Mouse (Mus musculus) gastrocnemius, adult 2 months (tissue): ENCODE data around the gene Inf2. TPM values are rescaled to one million over a fixed set of nuclear protein-coding genes. Genes with fewer than 3 reads are reported as not detected.

ENCODE experiments used
- DNase-seq: peaks from one replicate; pipeline ENCODE4 v3.0.0; 2022
- H3K27ac ChIP-seq: fragments of 200-600 bp; 2 replicates; pipeline ENCODE4 v1.8.1; 2022; ENCODE audit warnings: mild to moderate bottlenecking
- H3K4me3 ChIP-seq: fragments of 200-600 bp; 2 replicates; pipeline ENCODE4 v1.8.1; 2022; ENCODE audit warnings: mild to moderate bottlenecking, moderate library complexity
- CTCF ChIP-seq: fragments of 200-600 bp; IDR thresholded peaks from 2 replicates; pipeline ENCODE4 v1.8.1; 2022; ENCODE audit warnings: antibody characterized with exemption, mild to moderate bottlenecking, moderate library complexity
- intact Hi-C: fragments of 180-260 bp; cut with DNase I; formaldehyde crosslinking; loops from one replicate; pipeline ENCODE4 v1.15.1; 2025
- total RNA-seq, 2 experiments: library from RNA; stranded (reverse); gene quantifications; 2 replicates each; pipeline ENCODE4 v1.2.3; 2021

The Inf2 gene
- total RNA-seq, 2 experiments from 2014 or later: 8.2 to 13.0 TPM

DNA sequence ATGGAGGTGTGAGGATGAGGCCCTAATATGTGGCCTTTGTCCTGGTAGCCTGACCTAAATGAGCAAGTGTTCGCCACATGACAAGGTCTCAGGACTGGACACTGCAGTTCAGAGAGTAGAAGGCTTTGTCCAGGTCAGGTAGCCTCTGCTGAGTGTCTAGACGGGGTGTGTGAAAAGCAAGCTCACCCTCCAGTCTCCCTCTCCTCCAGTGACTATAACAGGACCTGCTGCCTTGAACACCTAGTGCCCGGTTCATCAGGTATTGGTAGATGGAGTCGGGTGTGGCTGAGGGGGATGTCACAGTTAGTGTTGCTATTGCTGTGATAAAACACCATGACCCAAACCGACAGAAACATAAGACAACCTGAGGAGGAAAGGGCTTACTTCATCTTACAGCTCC, 2.7 kb downstream of the Inf2 start:
- intact Hi-C loops: no loop called here
- peak; percentile 10 for DNase-seq
- Histone ChIP-seq H3K27ac (peak overlapping the region; percentile 79), H3K4me3 (peak overlapping the region; percentile 85)
- TF ChIP-seq CTCF: no peak

DNA sequence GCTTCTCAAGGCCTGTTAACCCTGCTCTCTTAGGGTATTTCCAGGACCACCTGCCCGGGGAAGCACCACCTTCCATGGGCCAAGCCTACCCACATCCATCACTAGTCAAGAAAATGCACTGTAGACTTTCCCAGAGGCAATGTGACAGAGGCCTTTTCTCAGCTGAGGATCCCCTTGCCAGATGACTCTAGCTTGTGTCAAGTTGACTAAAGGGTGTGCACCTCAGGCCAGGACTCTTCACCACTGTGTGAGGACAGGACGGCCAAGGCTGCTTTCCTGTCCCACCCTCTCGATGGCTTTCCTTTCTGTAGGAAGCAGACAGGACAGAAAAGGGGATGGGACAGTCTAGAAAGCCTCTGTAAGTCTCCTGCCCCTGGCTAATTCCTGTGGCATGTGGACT, 3.1 kb downstream of the Inf2 start:
- intact Hi-C loops: no loop called here
- peak overlapping the region; percentile 79 for H3K27ac ChIP-seq
- peak; percentile 29 for DNase-seq
- H3K4me3 ChIP-seq: peak overlapping the region; percentile 85
- no peak for TF ChIP-seq CTCF

DNA sequence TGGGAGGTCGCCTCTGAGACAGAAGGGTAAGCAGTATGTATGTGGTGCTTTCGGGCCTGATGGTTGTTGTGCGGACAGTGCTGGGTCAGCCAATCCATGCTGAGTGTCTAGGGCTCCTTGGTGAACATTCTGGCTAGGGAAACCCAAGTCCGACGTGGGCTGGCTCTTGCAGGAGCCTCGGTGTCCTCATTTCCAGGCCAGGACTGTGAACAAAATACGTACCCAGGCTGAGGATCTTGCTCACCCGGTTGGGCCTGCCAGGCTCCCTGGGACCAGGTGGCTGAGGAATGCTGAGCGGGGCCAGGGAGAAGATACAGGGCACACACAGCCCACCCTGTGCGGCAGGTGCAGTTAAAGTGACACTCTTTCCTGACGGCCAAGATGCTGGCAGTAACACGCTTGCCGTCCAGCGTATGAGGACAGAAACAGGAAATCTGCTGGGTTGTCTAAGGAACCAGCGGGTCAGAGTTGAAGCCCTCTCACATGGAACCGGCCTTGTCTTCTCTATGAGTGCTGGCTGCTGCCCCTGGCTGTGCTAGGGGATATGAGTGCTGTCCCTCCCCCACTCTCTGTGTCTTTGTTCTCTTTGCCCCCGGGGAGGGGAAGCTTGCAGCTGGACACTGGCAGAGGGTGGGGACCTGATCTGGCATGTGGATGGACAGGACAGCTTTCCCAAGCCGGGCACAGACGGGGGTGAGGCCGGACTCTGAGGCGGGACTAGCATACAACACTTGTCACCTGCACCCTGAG, 4.6 kb downstream of the Inf2 start:
- no peak for TF ChIP-seq CTCF
- peak overlapping the region; percentile 79 for H3K27ac ChIP-seq
- H3K4me3 ChIP-seq: peak overlapping the region; percentile 85
- DNase-seq: peak; percentile 80
- intact Hi-C loops: no loop called here

DNA sequence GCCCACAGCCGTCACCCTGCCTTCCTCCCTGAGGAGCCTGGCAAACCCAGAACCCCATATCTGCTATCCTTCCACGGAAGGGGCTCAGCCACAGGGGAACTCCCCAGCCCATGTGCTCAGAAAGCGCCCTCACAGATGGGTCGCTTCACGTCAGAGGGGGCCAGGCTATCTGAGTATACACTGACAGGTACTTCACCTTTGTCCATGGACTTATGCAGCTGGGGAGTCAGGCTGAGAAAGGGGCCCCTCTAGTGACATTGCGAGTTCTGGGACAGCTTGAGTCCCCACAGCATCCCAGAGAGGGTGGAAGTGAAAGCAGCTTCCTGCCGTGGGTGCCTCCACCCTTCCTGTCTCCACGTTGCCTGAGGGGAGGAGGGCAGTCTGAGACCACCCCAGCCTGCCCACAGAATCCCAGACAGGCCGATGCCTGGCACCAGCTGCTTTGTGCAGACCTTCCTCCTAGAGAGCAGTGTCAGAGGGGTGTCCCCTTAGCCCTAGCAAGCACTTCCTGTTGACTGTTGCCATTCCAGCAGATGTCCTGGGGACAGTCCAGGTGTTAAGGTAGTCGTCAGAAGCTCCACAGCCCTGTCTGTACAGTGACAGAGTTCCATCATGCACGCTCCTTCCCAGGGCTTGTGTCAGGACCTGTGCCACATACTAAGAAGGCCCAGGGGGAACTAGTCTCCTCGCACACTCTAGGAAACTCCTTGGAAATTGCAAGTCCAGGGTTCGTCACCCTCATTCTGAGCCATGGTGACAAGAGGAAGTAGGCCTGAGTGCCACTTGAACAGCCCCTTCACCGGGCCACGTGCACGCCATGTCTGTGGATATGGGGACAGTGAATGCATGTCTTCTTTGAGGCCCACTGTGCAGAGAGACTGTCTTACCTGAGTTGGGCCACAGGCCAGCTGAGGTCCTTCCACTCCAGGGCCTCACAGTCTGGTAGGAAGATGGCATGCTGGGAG, 5.6 kb downstream of the Inf2 start:
- Histone ChIP-seq H3K4me3 (peak overlapping the region; percentile 85), H3K27ac (peak overlapping the region; percentile 79)
- no peak for TF ChIP-seq CTCF
- DNase-seq: no peak
- intact Hi-C loops: no loop called here

DNA sequence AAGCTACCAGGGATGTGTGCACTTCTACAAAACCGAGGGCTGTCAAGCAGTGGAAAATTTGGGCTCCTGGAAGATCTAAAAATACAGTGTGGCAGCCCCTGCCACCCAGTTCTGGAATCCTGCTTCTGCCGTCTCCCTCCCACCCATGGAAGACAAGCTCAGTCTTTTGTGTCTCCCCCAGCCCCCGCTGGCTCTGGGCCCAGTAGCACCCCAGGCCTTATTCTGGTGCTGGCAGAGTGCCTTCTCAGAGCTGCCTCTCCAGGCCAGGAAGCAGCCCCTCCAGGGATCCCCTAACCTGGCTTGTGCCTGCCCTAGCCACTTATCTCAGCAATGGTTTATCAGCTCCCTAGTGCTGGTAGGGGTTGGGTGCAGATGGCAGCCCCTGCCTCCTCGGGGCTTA, 6.4 kb downstream of the Inf2 start:
- peak overlapping the region; percentile 85; the same call in 1 of the 2 replicates for H3K4me3 ChIP-seq
- H3K27ac ChIP-seq: peak overlapping the region; percentile 79
- TF ChIP-seq CTCF: no peak
- intact Hi-C loops: no loop called here
- no peak for DNase-seq

DNA sequence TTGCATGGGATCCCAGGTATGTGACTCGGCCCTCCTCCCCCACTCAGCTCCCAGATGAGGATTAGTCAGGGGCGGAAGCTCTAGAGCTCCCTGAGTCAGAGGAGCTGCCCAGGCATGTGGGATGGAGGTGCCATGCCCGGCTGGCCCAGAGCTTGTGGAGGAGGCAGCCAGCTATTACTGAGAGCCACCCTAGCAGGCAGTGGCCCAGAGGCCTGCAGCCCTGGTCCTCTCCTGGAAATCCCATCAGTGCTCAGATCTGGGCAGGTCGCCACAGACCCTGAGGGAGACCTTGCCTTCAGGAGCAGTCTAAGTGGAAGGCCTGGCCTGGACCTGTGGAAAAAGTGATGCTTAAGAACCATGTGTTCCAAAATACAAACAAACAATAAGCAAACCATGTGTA, 7.0 kb downstream of the Inf2 start:
- no peak for TF ChIP-seq CTCF
- H3K4me3 ChIP-seq: peak overlapping the region; percentile 9; the same call in 1 of the 2 replicates
- peak; percentile 84 for DNase-seq
- intact Hi-C loops: no loop called here
- H3K27ac ChIP-seq: peak overlapping the region; percentile 79

DNA sequence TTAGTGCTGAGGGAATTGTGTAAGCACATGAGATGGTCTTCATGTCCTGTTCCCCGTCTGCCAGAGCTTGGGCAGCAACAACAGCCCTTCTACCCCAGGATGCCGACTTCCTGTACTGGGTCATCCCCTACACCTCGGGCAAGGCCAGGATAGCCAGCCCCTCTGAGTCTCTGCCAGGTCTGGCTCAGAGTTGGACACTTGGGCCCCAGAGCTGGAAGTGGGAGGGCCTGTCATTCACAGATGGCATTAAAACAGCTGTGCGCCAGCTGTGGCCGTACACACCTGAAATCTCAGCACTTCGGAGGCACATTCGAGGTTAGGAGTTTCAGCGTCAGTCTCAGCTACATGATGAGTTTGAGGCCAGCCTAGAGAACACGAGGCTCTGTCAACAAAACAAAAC, 7.9 kb downstream of the Inf2 start:
- H3K4me3 ChIP-seq: no peak overlapping the region
- intact Hi-C loops: no loop called here
- no peak for TF ChIP-seq CTCF
- DNase-seq: no peak
- H3K27ac ChIP-seq: peak overlapping the region; percentile 79

DNA sequence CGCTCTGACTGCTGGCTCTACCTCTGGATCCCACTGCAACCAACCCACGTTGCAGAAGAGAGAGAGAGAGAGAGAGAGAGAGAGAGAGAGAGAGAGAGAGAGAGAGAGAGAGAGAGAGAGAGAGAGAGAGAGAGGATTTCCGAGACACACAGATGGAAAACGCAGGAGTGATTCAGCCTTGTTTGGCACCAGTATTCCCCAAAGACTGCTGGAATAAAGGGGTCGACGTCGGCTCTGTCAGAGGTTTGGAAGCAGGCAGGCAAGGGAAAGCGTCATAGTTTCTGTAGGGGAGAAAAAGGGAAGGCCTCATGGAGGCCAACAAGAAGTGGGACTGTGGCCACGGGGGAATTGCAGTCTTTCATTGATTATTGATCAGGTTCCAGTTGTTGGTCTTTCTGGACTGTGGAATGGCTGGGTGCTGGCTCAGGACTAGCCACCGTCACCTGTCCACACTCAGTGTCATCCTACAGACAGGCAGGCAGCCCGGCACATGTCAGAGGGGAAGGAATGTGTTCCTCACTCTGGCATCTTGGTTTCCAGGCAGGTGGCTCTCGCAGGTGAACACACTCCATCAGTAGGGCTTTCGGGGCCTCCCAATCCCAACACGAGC, 8.4 kb downstream of the Inf2 start:
- intact Hi-C loops: no loop called here
- DNase-seq: no peak
- no peak for TF ChIP-seq CTCF
- Histone ChIP-seq H3K4me3 (peak overlapping the region; percentile 30; the same call in 1 of the 2 replicates), H3K27ac (peak overlapping the region; percentile 79)

DNA sequence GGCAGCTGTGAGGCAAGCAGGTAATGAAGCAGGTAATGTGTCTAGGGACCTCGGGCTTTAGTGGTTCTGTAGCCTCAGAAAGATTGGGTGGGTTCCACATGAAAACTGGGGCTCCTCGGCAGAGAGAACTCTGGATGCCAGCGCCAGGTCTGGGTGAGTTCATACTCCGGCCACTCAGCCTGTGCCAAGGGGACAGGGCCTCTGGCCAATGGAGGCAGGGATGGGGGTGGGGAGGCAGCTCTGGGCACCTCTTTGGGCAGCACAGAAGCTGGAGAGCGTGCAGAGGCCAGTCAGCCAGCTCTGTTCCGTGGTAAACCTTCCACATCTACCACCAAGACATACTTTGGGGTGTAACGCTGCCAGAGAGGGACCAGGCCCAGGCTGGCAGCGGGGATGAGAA, 9.0 kb downstream of the Inf2 start:
- intact Hi-C loops: no loop called here
- no peak for TF ChIP-seq CTCF
- Histone ChIP-seq H3K27ac (peak overlapping the region; percentile 69), H3K4me3 (peak overlapping the region; percentile 30)
- peak; percentile 86 for DNase-seq

DNA sequence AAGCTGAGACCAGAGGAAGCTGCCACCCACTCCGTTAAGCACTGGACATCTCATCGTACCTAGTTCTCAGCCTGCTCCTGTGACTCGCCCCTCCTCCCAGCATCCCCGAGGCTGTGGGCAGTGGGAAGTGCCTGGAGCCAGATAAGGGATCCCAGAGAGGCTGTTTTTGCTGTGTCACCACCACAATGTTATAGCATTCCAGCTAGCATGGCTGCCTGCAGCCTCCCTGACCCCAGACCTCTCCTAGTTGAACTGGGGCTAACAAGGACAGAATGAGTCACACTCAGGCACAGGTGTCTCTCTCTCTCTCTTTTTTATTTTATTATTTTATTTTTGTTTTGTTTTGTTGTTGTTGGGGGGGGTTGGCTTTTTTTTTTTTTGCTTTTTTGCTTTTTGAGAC, 10.6 kb downstream of the Inf2 start:
- intact Hi-C loops: no loop called here
- H3K4me3 ChIP-seq: no peak overlapping the region
- no peak for TF ChIP-seq CTCF
- peak overlapping the region; percentile 69; the same call in 1 of the 2 replicates for H3K27ac ChIP-seq
- no peak for DNase-seq

DNA sequence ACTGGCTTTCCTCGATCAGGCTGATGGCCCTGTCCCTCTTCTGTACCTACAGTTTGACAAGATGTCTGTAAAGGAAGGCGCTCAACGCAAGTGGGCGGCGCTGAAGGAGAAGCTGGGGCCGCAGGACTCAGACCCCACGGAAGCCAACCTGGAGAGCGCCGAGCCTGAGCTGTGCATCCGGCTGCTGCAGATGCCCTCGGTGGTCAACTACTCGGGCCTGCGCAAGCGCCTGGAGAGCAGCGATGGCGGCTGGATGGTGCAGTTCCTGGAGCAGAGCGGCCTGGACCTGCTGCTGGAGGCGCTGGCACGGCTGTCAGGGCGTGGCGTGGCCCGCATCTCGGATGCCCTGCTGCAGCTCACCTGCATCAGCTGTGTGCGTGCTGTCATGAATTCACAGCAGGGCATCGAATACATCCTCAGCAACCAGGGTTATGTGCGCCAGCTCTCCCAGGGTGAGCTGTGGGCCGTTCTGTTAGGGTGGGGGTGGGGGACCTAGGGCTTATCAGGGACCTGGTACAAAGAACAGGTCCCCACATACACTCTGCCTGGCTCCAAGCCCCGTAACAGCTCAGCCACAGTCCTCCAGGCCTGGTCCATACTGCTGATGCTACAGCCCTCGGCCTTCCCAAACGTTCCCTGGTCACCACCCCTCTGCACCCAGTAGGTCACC, 11.5 kb downstream of the Inf2 start:
- no peak for DNase-seq
- no peak for TF ChIP-seq CTCF
- Histone ChIP-seq H3K27ac (no peak overlapping the region), H3K4me3 (no peak overlapping the region)
- intact Hi-C loops: no loop called here

DNA sequence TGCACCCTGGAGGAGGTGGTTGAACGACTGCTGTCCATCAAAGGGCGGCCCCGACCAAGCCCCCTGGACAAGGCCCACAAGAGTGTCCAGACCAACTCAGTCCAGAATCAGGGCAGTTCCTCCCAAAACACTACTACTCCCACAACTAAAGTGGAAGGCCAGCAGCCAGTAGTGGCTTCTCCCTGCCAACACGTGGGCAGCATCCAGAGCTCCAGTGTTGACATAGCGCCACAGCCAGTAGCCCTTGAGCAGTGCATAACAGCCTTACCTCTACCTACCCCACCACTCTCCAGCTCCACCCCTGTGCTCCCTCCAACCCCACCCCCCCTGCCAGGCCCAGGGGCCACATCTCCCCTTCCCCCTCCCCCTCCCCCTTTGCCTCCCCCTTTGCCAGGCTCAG, 15.4 kb downstream of the Inf2 start:
- Histone ChIP-seq H3K27ac (no peak overlapping the region), H3K4me3 (no peak overlapping the region)
- intact Hi-C loops: no loop called here
- no peak for TF ChIP-seq CTCF
- DNase-seq: no peak
